Mouse (Mus musculus) intestine, embryonic 14.5 days (tissue): ENCODE measurements at regions not wholly inside any gene's neighbourhood (a gene's known extent, or its start where the extent isn't known, plus 50 kb on each side); places are given as distances from the start of the nearest gene placed in this dataset.

ENCODE experiments used
- ATAC-seq: fragments of 200-750 bp; cut with Nextera tagmentation; replicated peaks from 2 replicates; pipeline ENCODE4 v1.8.0; 2017; ENCODE audit warnings: low read depth, moderate number of reproducible peaks, moderate TSS enrichment, moderate library complexity; ENCODE audit not compliant: low FRiP score, low TSS enrichment
- DNase-seq: peaks from one replicate; pipeline ENCODE4 v3.0.0-alpha.2; 2018; ENCODE audit warnings: low spot score
- H3K27ac ChIP-seq: fragments of 300-500 bp; sonication (generic); 2 replicates; pipeline ENCODE4 v1.5.1; 2014; ENCODE audit warnings: low read depth, mild to moderate bottlenecking, control low read depth
- H3K27me3 ChIP-seq: fragments of 300-500 bp; sonication (generic); replicated peaks from 2 replicates; pipeline ENCODE4 v1.6.1; 2014; ENCODE audit warnings: low read length, control low read depth; ENCODE audit not compliant: control insufficient read depth, insufficient read depth
- H3K36me3 ChIP-seq: fragments of 300-500 bp; sonication (generic); 2 replicates; pipeline ENCODE4 v1.6.1; 2014; ENCODE audit warnings: low read length, control low read depth; ENCODE audit not compliant: control insufficient read depth, insufficient read depth
- H3K4me1 ChIP-seq: fragments of 300-500 bp; sonication (generic); replicated peaks from 2 replicates; pipeline ENCODE4 v1.6.1; 2014; ENCODE audit warnings: low read length, control low read depth, mixed read lengths; ENCODE audit not compliant: control insufficient read depth, insufficient read depth
- H3K4me2 ChIP-seq: fragments of 300-500 bp; sonication (generic); 2 replicates; pipeline ENCODE4 v1.6.1; 2014; ENCODE audit warnings: low read length
- H3K4me3 ChIP-seq: fragments of 300-500 bp; sonication (generic); 2 replicates; pipeline ENCODE4 v1.5.1; 2014; ENCODE audit warnings: low read depth, low read length, control low read depth, mixed read lengths
- H3K9ac ChIP-seq: fragments of 300-500 bp; sonication (generic); 2 replicates; pipeline ENCODE4 v1.6.1; 2014; ENCODE audit warnings: mild to moderate bottlenecking, low read length
- H3K9me3 ChIP-seq: fragments of 300-500 bp; sonication (generic); 2 replicates; pipeline ENCODE4 v1.6.1; 2016; ENCODE audit warnings: low read length, control low read depth; ENCODE audit not compliant: control insufficient read depth
- WGBS: fragments of 180-500 bp; shearing (Covaris S2); extraction: QIAGEN DNeasy Blood & Tissue Kit; methylation state at CpG from one replicate; pipeline ENCODE4 v1.1.7; 2014; 5-methylcytosine and 5-hydroxymethylcytosine counted together

DNA sequence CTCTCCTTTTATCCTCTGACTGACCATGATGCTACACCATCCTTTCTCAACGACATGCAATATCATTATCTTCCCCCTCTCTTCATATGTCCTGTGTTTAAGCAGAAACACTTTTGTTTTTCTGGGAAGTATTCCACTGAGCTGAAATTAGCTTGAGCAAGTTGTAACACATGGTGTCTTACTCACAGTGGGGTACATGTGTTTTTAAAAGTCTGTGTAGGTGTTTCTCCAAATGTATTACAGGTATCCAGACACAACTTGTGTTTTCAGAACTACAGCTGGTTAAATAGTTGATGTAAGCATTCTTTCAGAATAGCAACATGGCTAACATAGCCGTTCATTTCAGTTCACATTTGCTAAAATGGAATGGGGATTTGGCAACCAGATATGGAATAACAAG is 172.8 kb upstream of the Gm10295 start:
- no peak overlapping the region for H3K27ac ChIP-seq
- DNase-seq: no peak
- H3K9me3 ChIP-seq: no peaks in the 10 kb centered on the region
- H3K27me3 ChIP-seq: no peaks in the 10 kb centered on the region
- no peak for ATAC-seq
- H3K4me2 ChIP-seq: no peak overlapping the region
- H3K9ac ChIP-seq: no peak overlapping the region
- 83% methylated on average over 2 of the region's 2 CpGs for WGBS
- no peaks in the 10 kb centered on the region for H3K36me3 ChIP-seq
- H3K4me3 ChIP-seq: no peak overlapping the region
- no peaks in the 10 kb centered on the region for H3K4me1 ChIP-seq

- H3K27ac ChIP-seq: no peak overlapping the region
- no peaks in the 10 kb centered on the region for H3K36me3 ChIP-seq
- DNase-seq: no peak
- no peaks in the 10 kb centered on the region for H3K4me1 ChIP-seq
- H3K4me3 ChIP-seq: no peak overlapping the region
- H3K9ac ChIP-seq: no peak overlapping the region
- WGBS: 71% methylated on average over 3 of the region's 3 CpGs
- ATAC-seq: no peak
- H3K9me3 ChIP-seq: no peaks in the 10 kb centered on the region
- no peak overlapping the region for H3K4me2 ChIP-seq
- no peaks in the 10 kb centered on the region for H3K27me3 ChIP-seq
These were observed 156.1 kb upstream of the Gm10295 start for GRCm38 (mm10) chr7:71507379-71507778.

- Histone ChIP-seq H3K4me1 (peaks cover 10% of the 10 kb centered on the region), H3K9me3 (no peaks in the 10 kb centered on the region), H3K4me2 (no peak overlapping the region), H3K27me3 (no peaks in the 10 kb centered on the region), H3K27ac (no peak overlapping the region), H3K9ac (no peak overlapping the region), H3K4me3 (no peak overlapping the region), H3K36me3 (no peaks in the 10 kb centered on the region)
- DNase-seq: no peak
- no peak for ATAC-seq
- 58% methylated on average over 6 of the region's 6 CpGs for WGBS
These were observed 149.4 kb upstream of the Gm10295 start for GRCm38 (mm10) chr7:71500719-71501118.

DNA sequence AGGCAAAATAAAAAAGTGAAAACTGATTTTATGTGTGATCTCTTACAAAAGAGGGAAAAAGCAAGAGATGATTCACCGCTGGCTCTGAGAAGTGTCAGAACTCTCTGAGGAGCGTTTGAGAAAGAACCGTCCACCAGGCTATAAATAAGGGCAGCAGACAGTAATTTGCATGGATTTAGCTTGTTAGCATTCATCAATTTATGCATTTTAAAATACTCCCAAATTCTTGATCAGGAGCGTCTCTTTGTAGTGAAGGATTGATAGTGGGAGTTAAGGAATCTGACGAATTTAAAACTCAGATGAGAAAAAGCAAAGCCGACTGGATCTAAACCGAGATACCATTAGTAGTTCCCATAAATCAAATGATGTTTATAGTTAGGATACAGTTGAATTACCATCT is 146.8 kb upstream of the Gm10295 start:
- no peak for DNase-seq
- Histone ChIP-seq H3K27ac (no peak overlapping the region), H3K9me3 (no peaks in the 10 kb centered on the region), H3K4me2 (peak overlapping the region; percentile 24), H3K9ac (no peak overlapping the region), H3K4me1 (peaks cover 10% of the 10 kb centered on the region), H3K27me3 (no peaks in the 10 kb centered on the region), H3K36me3 (no peaks in the 10 kb centered on the region), H3K4me3 (no peak overlapping the region)
- ATAC-seq: 0 out of 2 replicates have a peak, but pooled peaks have one; percentile 23
- WGBS: 21% methylated on average over 7 of the region's 7 CpGs

GRCm38 (mm10) chr7:71491128-71491527 is 139.8 kb upstream of the Gm10295 start:
- H3K9me3 ChIP-seq: no peaks in the 10 kb centered on the region
- no peaks in the 10 kb centered on the region for H3K27me3 ChIP-seq
- H3K9ac ChIP-seq: no peak overlapping the region
- H3K36me3 ChIP-seq: no peaks in the 10 kb centered on the region
- no peak overlapping the region for H3K27ac ChIP-seq
- H3K4me3 ChIP-seq: no peak overlapping the region
- no peak overlapping the region for H3K4me2 ChIP-seq
- 56% methylated on average over 4 of the region's 4 CpGs for WGBS
- no peak for ATAC-seq
- peaks cover 3% of the 10 kb centered on the region; the same call in 1 of the 2 replicates for H3K4me1 ChIP-seq
- DNase-seq: no peak

DNA sequence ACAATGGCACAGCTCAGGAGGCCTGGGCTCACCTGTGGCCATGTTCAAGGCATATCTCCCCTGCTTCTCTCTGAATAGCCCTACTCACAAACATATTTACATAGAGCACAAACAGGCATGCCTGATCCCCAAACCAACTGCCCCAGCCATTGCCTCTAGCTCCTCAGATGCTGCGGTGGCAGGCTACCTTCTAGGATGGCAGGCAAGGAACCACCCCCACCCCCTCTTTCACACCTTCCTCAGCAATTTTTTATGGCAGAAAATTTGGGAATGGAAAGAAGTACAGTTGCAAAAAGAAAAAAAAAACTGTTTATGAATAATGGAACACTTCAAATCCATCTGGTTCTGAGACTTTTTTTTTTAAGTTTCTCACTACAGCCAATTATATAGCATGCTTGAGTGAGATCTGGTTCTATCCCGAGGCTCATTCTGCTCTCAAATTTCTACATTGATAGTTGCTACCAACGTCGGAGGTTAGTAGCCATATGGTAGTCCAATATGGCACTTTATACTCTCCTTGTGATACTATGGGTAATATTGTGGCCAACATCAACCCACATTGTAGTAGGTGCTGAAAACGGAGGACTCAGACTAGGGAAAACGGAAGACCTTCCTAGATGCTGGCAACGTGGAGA is 136.8 kb upstream of the Gm10295 start:
- no peak overlapping the region for H3K27ac ChIP-seq
- ATAC-seq (no peak), DNase-seq (no peak)
- H3K4me3 ChIP-seq: no peak overlapping the region
- WGBS: 90% methylated on average over 7 of the region's 7 CpGs
- peaks cover 3% of the 10 kb centered on the region; the same call in 1 of the 2 replicates for H3K4me1 ChIP-seq
- H3K36me3 ChIP-seq: no peaks in the 10 kb centered on the region
- no peak overlapping the region for H3K4me2 ChIP-seq
- no peaks in the 10 kb centered on the region for H3K9me3 ChIP-seq
- no peak overlapping the region for H3K9ac ChIP-seq
- H3K27me3 ChIP-seq: no peaks in the 10 kb centered on the region

DNA sequence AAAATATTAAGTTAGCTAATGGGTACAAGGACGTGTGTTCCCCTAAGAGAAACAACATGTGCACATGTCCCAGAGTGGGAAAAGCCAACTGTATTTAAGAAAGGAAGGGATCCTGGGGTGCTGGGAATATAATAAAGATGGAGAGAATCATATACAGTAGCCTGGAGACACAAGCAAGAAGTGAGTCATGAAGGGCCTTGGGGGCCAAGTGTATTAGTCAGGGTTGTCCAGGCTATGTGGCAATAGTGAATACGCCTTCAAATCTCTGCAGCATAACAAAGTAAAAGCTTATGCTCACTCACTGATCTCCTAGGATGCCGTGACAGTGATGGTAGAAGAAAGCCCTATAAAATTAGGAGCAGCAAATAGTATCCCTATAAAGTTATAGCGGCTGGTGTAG is 124.1 kb upstream of the Gm10295 start:
- WGBS: 82% methylated on average over 4 of the region's 4 CpGs
- no peaks in the 10 kb centered on the region for H3K36me3 ChIP-seq
- no peaks in the 10 kb centered on the region for H3K27me3 ChIP-seq
- H3K4me2 ChIP-seq: no peak overlapping the region
- no peaks in the 10 kb centered on the region for H3K9me3 ChIP-seq
- no peak overlapping the region for H3K9ac ChIP-seq
- H3K27ac ChIP-seq: no peak overlapping the region
- no peak for DNase-seq
- peaks cover 17% of the 10 kb centered on the region for H3K4me1 ChIP-seq
- H3K4me3 ChIP-seq: no peak overlapping the region
- ATAC-seq: no peak

DNA sequence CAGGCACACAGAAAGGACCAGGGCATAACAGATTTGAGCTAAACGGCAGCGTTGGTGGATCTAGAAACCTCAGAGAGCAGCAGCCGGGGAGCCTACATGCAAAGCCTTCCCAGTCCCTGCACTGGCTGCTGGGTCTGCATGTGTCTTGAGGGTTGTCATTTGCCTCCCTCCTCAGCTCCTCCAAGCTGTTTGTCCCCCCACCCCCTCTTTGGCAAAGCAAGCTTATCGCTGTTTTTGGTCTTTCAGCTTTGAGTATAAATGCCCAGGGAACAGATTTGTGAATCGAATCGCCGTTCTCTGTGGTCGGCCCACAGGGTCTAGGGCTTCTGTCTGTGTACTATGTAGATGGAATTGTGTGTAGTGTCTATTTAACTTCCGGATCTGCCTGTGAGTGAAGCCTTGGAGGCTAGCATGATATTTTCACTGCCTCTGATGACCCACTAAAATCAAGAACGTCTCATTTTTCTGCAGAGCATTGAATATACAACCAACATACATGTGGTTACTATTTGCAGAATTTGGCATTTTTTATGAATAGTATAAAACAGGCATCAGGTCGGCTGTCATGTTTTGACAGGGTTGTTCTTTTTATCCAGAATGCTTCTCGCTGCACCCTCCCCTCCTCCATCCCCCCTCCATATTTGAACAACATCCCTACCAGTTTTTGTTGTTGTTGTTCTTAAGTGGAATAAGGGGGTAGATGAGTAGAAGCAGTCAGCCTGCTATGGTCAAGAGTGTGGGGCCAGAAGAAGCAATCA is 121.3 kb upstream of the Gm10295 start:
- Histone ChIP-seq H3K27me3 (no peaks in the 10 kb centered on the region), H3K27ac (peak overlapping the region; percentile 57), H3K9ac (no peak overlapping the region), H3K36me3 (no peaks in the 10 kb centered on the region), H3K4me2 (peak overlapping the region; percentile 41), H3K4me3 (no peak overlapping the region), H3K9me3 (no peaks in the 10 kb centered on the region), H3K4me1 (peaks cover 20% of the 10 kb centered on the region)
- ATAC-seq (no peak), DNase-seq (no peak)
- WGBS: 31% methylated on average over 12 of the region's 12 CpGs
